Mouse (Mus musculus): ENCODE results near the gene Gm21834. TPM values are rescaled to one million over a fixed set of nuclear protein-coding genes. Genes with fewer than 3 reads are reported as not detected.
A peak's percentile ranks its signal among the peaks of the same experiment; 100 is the strongest.

Gene Gm21834
- polyA plus RNA-seq (2016; fragmentation: Nextera tagmentation; extraction: Ambion mirVana): not detected in 2 replicates

DNA sequence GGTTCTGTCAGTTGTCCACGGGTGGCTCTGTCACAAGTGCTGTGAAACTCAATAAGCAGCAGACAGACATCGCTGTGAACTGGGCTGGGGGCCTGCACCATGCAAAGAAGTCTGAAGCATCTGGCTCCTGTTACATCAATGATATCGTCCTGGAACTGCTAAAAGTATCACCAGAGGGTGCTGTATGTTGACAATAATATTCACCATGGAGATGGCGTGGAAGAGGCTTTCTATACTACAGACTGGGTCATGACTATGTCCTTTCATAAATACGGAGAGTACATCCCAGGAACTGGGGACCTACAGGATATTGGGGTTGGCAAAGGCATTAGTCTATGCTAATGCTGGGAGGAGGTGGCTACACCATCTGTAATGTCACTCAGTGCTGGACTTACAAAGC is at the start of gene Gm21834:
Gene Gm21834 (minus strand): TSS at position 101 of the 400 bp plus-strand sequence.
- Histone ChIP-seq H3K4me1 (no peaks in the 10 kb centered on the region), H3K36me3 (replicated peaks) (no peaks in the 10 kb centered on the region), H3K4me3 (no peak within 1 kb of the TSS), H3K9me3 (no peaks in the 10 kb centered on the region), H3K27me3 (ENCODE audit: poor library complexity, severe bottlenecking) (no peaks in the 10 kb centered on the region), H3K27ac (no peak within 1 kb of the TSS)
- DNase-seq (ENCODE audit: extremely low spot score, low spot score): no peak
- WGBS: 90% methylated on average over 5 of the region's 5 CpGs

DNA sequence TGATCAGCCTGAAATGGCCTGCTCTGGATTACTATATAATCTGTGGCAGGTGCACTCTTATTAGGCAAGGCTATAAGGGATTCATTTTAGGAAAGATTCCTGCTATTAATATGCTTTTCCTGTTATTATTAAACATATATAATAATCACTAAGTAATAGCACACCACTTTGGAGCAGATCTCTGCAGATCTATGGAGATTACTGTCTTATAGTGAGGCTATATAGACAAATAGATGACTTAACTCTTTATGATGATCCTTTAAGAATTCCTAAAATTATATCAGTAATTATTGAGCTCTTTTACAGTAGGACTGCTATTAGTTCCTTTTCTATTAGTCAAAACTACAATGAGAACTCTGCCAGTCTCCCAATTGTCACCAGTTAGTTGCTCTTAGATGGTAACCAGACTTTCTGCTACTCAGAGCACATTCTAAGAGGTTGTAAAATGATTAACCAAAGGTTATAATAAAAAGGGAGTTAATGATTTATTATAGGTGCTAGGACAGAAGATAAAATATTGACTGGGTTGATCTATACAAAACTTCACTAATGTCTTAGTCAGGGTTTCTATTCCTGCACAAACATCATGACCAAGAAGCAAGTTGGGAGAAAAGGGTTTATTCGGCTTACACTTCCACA is 46.3 kb upstream of the Gm21834 start:
- 86% methylated on average over 1 of the region's 1 CpGs for WGBS
- Histone ChIP-seq H3K36me3 (replicated peaks) (no peaks in the 10 kb centered on the region), H3K4me1 (no peaks in the 10 kb centered on the region), H3K27me3 (ENCODE audit: poor library complexity, severe bottlenecking) (no peaks in the 10 kb centered on the region), H3K27ac (no peak overlapping the region), H3K4me3 (no peak overlapping the region), H3K9me3 (peaks cover 5% of the 10 kb centered on the region; the same call in 1 of the 2 replicates)
- no peak for DNase-seq (ENCODE audit: extremely low spot score, low spot score)

DNA sequence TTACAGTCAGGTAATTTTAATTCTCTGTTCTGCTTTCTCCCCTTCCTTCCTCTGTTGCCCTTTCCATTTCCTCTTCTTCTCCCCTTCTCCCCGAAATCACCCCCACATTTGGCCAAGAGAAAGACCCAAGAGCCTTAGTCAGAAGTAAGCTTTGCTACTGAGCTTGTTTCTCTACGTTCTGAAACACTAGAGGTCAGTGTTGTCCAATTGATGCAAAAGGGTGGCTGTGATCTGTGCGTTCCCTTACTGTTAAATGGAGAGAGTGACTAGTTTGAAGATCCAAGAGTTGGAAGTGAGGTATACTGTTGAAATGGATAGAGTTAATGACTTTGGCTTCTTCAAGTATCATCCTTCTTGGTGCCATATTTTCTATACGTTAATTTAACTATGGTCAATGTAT is 28.9 kb upstream of the Gm21834 start:
- H3K27ac ChIP-seq: no peak overlapping the region
- no peak overlapping the region for H3K4me3 ChIP-seq
- 17% methylated on average over 4 of the region's 4 CpGs for WGBS
- no peak for DNase-seq (ENCODE audit: extremely low spot score, low spot score)
- H3K4me1 ChIP-seq: peaks cover 6% of the 10 kb centered on the region; the same call in 1 of the 2 replicates
- no peaks in the 10 kb centered on the region for H3K36me3 ChIP-seq (replicated peaks)
- H3K27me3 ChIP-seq (ENCODE audit: poor library complexity, severe bottlenecking): no peaks in the 10 kb centered on the region; the same call in 1 of the 2 replicates
- H3K9me3 ChIP-seq: no peaks in the 10 kb centered on the region

DNA sequence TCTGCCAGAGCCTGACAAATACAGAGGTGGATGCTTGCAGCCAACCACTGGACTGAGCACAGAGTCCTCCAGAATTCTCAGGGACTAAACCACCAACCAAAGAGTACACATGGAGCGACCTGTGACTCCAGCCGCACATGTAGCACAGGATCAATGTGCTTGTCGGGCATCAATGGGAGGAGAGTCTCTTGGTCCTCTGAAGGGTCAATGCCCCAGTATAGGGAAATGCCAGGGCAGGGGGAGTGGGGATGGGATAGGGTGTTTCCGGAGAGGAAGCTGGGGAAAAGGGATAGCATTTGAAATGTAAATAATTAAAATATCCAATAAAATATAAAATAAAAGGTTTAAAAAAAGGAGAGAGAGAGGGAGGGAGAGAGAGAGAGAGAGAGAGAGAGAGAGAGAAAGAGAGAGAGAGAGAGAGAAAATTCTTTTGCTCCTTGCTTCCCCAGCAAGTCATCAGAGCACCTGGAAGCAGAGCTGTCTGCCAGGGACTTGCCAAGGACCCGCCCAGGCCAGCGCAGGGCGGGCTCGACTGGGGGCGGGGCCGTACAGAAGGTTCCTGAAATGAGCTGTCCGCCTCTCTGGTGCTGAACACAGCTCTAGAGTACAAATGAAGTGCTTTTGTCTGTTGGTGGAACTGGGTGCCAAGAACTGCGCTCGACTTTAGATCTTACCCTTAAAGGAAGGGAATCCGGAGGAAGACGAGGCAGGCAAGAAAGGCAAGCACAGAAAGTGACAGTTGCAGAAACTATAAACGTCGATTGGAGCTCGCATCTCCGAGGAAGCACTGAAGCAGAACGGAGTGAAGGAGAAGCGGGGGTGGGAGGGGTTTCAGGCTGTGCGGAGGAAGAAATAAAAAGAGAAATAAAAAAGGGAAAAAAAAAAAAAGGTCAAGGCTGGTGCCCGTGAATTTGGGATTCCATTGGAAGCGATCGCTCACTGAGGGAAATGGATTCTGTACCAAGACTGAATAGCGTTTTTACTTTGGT is 26.9 kb upstream of the Gm21834 start, which contains the start of gene Cntnap5c:
Gene Cntnap5c (plus strand): TSS at position 949 of the 989 bp plus-strand sequence.
- H3K27me3 ChIP-seq (ENCODE audit: poor library complexity, severe bottlenecking): no peaks in the 10 kb centered on the region; the same call in 1 of the 2 replicates
- no peaks in the 10 kb centered on the region for H3K9me3 ChIP-seq
- H3K36me3 ChIP-seq (replicated peaks): no peaks in the 10 kb centered on the region
- WGBS: 19% methylated on average over 26 of the region's 26 CpGs
- DNase-seq (ENCODE audit: extremely low spot score, low spot score): peak; percentile 59
- H3K4me1 ChIP-seq: peaks cover 6% of the 10 kb centered on the region; the same call in 1 of the 2 replicates
- H3K4me3 ChIP-seq: peak within 1 kb of the TSS; percentile 30
- H3K27ac ChIP-seq: no peak within 1 kb of the TSS

- no peaks in the 10 kb centered on the region; the same call in 1 of the 2 replicates for H3K27me3 ChIP-seq (ENCODE audit: poor library complexity, severe bottlenecking)
- H3K36me3 ChIP-seq (replicated peaks): no peaks in the 10 kb centered on the region
- H3K4me1 ChIP-seq: peaks cover 6% of the 10 kb centered on the region; the same call in 1 of the 2 replicates
- no peak for DNase-seq (ENCODE audit: extremely low spot score, low spot score)
- H3K4me3 ChIP-seq: no peak overlapping the region
- H3K9me3 ChIP-seq: no peaks in the 10 kb centered on the region
- no peak overlapping the region for H3K27ac ChIP-seq
Measured at GRCm38 (mm10) chr17:57767306-57767705, 25.3 kb upstream of the Gm21834 start.

GRCm38 (mm10) chr17:57758033-57758432 is 16.0 kb upstream of the Gm21834 start:
- 74% methylated on average over 1 of the region's 1 CpGs for WGBS
- DNase-seq (ENCODE audit: extremely low spot score, low spot score): no peak
- H3K4me3 ChIP-seq: no peak overlapping the region
- no peaks in the 10 kb centered on the region for H3K27me3 ChIP-seq (ENCODE audit: poor library complexity, severe bottlenecking)
- no peaks in the 10 kb centered on the region for H3K4me1 ChIP-seq
- no peak overlapping the region for H3K27ac ChIP-seq
- no peaks in the 10 kb centered on the region for H3K36me3 ChIP-seq (replicated peaks)
- H3K9me3 ChIP-seq: no peaks in the 10 kb centered on the region

GRCm38 (mm10) chr17:57694791-57695190 is 47.2 kb downstream of the Gm21834 start:
- H3K36me3 ChIP-seq (replicated peaks): no peaks in the 10 kb centered on the region
- H3K27me3 ChIP-seq (ENCODE audit: poor library complexity, severe bottlenecking): no peaks in the 10 kb centered on the region
- no peak for DNase-seq (ENCODE audit: extremely low spot score, low spot score)
- no peak overlapping the region for H3K27ac ChIP-seq
- WGBS: 82% methylated on average over 3 of the region's 3 CpGs
- H3K4me1 ChIP-seq: no peaks in the 10 kb centered on the region
- no peak overlapping the region for H3K4me3 ChIP-seq
- H3K9me3 ChIP-seq: no peaks in the 10 kb centered on the region

Other genes with a start within 250 kb of the Gm21834 start
- gene Vmn2r120, start 196.7 kb downstream of the Gm21834 start, polyA plus RNA-seq (2016; fragmentation: Nextera tagmentation; extraction: Ambion mirVana): not detected in 2 replicates
- 0.04 TPM in 1 of 2 replicates, not detected in the other for gene Cntnap5c, start 27.4 kb upstream of the Gm21834 start, polyA plus RNA-seq (2016; fragmentation: Nextera tagmentation; extraction: Ambion mirVana)

Measured in forebrain, embryonic 10.5 days (tissue).